Mouse (Mus musculus): Measurements from ENCODE around the gene Capn13. TPM values are rescaled to one million over a fixed set of nuclear protein-coding genes. Genes with fewer than 3 reads are reported as not detected.
A peak's percentile ranks its signal among the peaks of the same experiment; 100 is the strongest.

The Capn13 gene
- total and polyA plus RNA-seq, 2 experiments from 2014 or later, result 0.09 TPM; not detected in 1

DNA sequence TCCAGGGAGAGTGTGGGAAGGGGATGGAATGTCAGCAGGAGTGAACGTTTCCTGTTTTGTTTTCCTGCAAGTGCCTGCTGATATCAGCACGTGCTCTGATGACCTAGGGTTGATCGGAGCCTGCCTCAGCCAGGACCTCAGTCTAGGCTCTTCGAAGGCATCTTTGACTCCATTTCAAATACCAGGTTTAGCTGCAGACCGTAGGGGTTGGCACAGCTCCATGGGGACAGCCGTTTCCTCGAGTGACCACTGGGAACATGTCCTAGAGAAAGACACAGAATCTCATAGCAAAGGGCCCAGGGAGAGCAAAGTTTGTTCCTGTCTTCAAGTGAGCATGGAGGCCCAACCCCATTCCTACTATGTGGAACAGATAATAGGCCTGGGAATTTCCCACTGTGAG, 94.0 kb downstream of the Capn13 start:
- WGBS, result 56% methylated on average over 7 of the region's 7 CpGs
- no peak for DNase-seq (ENCODE audit: low spot score)

DNA sequence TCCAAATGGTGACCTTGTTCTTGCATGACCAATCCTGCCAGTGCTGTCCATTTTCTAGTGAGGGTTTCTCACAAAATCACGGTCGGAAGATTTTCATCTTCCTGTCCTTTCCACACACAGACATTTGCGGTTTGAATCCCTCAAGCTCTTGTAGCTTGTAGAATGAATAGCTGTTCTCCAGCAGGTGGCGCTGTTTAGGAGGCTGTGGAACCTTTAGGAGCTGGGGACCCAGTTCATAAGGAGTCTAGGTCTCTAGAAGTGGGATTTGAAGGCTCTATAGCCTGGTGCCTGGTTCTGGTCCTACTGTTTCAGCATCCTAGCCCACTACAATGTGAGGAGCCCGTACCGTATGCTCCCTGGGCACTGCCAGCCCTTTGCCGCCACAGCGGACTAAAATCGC, 95.0 kb downstream of the Capn13 start:
- peak; percentile 90 for TF ChIP-seq CTCF (IDR thresholded peaks at IDR 0.05)
- Histone ChIP-seq H3K4me1 (ENCODE audit: insufficient read depth, low read length) (no peaks in the 10 kb centered on the region; the same call in 1 of the 2 replicates), H3K4me3 (ENCODE audit: low read depth, low read length) (no peak overlapping the region), H3K36me3 (ENCODE audit: insufficient read depth, low read length) (no peaks in the 10 kb centered on the region), H3K27me3 (ENCODE audit: insufficient read depth, low read length) (no peaks in the 10 kb centered on the region), H3K9ac (replicated peaks; ENCODE audit: low read length, poor library complexity, severe bottlenecking) (no peak overlapping the region), H3K27ac (ENCODE audit: low read depth, low read length) (no peak overlapping the region), H3K4me2 (ENCODE audit: low read depth, low read length, poor library complexity, severe bottlenecking) (no peak overlapping the region), H3K9me3 (ENCODE audit: low read length) (no peaks in the 10 kb centered on the region)
- DNase-seq (ENCODE audit: low spot score), result peak; percentile 90
- no peak for ATAC-seq (ENCODE audit: low FRiP score)
- 61% methylated on average over 9 of the region's 9 CpGs for WGBS

More for the DNA sequence above, 94.0 kb downstream of the Capn13 start:
- Histone ChIP-seq H3K9ac (replicated peaks; ENCODE audit: low read length, poor library complexity, severe bottlenecking) (no peak overlapping the region), H3K4me1 (ENCODE audit: insufficient read depth, low read length) (no peaks in the 10 kb centered on the region; the same call in 1 of the 2 replicates), H3K4me3 (ENCODE audit: low read depth, low read length) (no peak overlapping the region), H3K4me2 (ENCODE audit: low read depth, low read length, poor library complexity, severe bottlenecking) (no peak overlapping the region), H3K27ac (ENCODE audit: low read depth, low read length) (no peak overlapping the region), H3K9me3 (ENCODE audit: low read length) (no peaks in the 10 kb centered on the region), H3K27me3 (ENCODE audit: insufficient read depth, low read length) (no peaks in the 10 kb centered on the region), H3K36me3 (ENCODE audit: insufficient read depth, low read length) (no peaks in the 10 kb centered on the region)
- no peak for TF ChIP-seq CTCF (IDR thresholded peaks at IDR 0.05)
- ATAC-seq (ENCODE audit: low FRiP score), result no peak

DNA sequence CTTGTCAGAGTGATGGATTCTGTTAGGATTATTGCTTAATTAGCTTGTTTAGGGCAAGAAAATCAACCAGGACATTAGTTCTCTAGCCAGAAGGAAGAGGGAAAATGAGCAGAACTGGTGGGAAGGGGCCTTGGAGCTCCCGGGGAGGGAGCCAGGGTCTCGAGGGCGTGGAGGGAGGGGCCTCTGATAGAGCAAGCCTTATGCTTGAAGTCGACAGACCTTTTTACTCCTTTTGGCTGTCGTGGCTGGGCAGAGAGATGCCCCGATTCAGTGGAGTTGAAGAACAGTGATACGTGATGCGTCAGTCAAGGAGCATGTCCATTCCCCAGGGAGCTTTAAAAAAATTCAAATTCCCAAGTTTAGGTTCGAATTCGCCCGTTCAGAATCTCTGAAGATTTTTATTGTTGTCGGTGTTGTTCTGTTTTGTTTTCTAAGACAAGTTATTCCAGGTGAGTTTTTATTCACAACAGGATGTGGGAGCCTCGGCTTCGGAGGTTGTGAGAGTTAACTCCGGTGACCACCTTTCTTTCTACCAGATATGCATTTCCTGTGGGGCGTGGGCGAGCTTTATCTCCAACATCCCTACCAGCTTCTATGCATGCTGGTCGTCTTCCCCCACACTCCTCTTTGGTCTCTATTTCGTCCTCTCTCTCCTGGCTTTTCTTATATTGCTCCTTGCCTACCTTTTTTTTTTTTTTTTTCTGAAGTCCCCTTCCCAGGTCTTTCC, 96.4 kb downstream of the Capn13 start:
- Histone ChIP-seq H3K9me3 (ENCODE audit: low read length) (no peaks in the 10 kb centered on the region), H3K27me3 (ENCODE audit: insufficient read depth, low read length) (no peaks in the 10 kb centered on the region), H3K4me3 (ENCODE audit: low read depth, low read length) (no peak overlapping the region), H3K4me2 (ENCODE audit: low read depth, low read length, poor library complexity, severe bottlenecking) (no peak overlapping the region), H3K9ac (replicated peaks; ENCODE audit: low read length, poor library complexity, severe bottlenecking) (no peak overlapping the region), H3K27ac (ENCODE audit: low read depth, low read length) (no peak overlapping the region), H3K36me3 (ENCODE audit: insufficient read depth, low read length) (no peaks in the 10 kb centered on the region), H3K4me1 (ENCODE audit: insufficient read depth, low read length) (no peaks in the 10 kb centered on the region; the same call in 1 of the 2 replicates)
- 75% methylated on average over 19 of the region's 19 CpGs for WGBS
- no peak for ATAC-seq (ENCODE audit: low FRiP score)
- DNase-seq (ENCODE audit: low spot score), result no peak
- no peak for TF ChIP-seq CTCF (IDR thresholded peaks at IDR 0.05)

DNA sequence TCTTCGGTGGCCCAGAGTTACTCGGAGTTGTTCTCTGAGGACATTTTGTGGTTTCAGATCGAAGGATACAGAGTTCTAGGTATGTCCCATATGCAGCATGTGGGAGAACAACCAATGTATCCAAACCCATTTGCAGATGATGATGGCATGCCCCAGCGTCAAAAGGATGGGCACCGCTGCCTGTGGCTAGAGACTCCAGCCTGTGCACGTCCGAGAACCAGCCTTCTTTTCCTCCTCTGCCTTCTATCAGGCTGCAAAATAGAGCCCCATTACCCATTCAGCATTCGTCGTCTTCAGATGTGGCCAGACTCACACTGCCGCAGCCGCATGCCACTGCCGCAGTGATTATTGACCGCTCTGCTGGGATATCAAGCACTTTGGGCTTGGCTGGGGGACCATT, 97.0 kb downstream of the Capn13 start:
- no peak for ATAC-seq (ENCODE audit: low FRiP score)
- no peaks in the 10 kb centered on the region for H3K9me3 ChIP-seq (ENCODE audit: low read length)
- no peaks in the 10 kb centered on the region for H3K27me3 ChIP-seq (ENCODE audit: insufficient read depth, low read length)
- H3K4me2 ChIP-seq (ENCODE audit: low read depth, low read length, poor library complexity, severe bottlenecking), result no peak overlapping the region
- WGBS, result 81% methylated on average over 13 of the region's 13 CpGs
- H3K9ac ChIP-seq (replicated peaks; ENCODE audit: low read length, poor library complexity, severe bottlenecking), result no peak overlapping the region
- no peak overlapping the region for H3K4me3 ChIP-seq (ENCODE audit: low read depth, low read length)
- H3K36me3 ChIP-seq (ENCODE audit: insufficient read depth, low read length), result no peaks in the 10 kb centered on the region
- H3K27ac ChIP-seq (ENCODE audit: low read depth, low read length), result no peak overlapping the region
- no peak for DNase-seq (ENCODE audit: low spot score)
- H3K4me1 ChIP-seq (ENCODE audit: insufficient read depth, low read length), result no peaks in the 10 kb centered on the region; the same call in 1 of the 2 replicates
- TF ChIP-seq CTCF (IDR thresholded peaks at IDR 0.05), result no peak

DNA sequence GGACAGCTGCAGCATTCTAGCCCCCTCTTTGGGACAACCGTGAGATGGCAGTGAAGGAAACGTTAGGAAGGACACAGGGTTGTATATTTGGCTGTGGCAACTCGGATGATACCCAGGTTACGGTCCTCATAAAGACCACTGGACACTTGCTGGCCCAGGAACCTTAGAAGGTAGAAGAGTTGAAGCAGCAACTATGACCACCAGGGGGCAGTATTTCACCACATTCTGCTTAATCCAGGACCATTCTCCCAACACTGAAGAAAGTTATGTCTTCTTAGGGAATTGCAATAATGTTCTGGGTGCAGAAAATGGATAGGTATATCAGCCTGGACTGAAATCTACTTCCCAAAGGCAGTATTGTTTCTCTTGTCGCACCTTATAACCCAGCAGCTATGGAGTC, 97.4 kb downstream of the Capn13 start:
- peak; percentile 89 for DNase-seq (ENCODE audit: low spot score)
- WGBS, result 32% methylated on average over 5 of the region's 5 CpGs
- no peaks in the 10 kb centered on the region for H3K36me3 ChIP-seq (ENCODE audit: insufficient read depth, low read length)
- H3K9me3 ChIP-seq (ENCODE audit: low read length), result no peaks in the 10 kb centered on the region
- no peaks in the 10 kb centered on the region for H3K27me3 ChIP-seq (ENCODE audit: insufficient read depth, low read length)
- H3K4me1 ChIP-seq (ENCODE audit: insufficient read depth, low read length), result no peaks in the 10 kb centered on the region; the same call in 1 of the 2 replicates
- peak; percentile 90 for TF ChIP-seq CTCF (IDR thresholded peaks at IDR 0.05)
- no peak overlapping the region for H3K4me2 ChIP-seq (ENCODE audit: low read depth, low read length, poor library complexity, severe bottlenecking)
- no peak overlapping the region for H3K4me3 ChIP-seq (ENCODE audit: low read depth, low read length)
- H3K27ac ChIP-seq (ENCODE audit: low read depth, low read length), result no peak overlapping the region
- ATAC-seq (ENCODE audit: low FRiP score), result no peak
- no peak overlapping the region for H3K9ac ChIP-seq (replicated peaks; ENCODE audit: low read length, poor library complexity, severe bottlenecking)

DNA sequence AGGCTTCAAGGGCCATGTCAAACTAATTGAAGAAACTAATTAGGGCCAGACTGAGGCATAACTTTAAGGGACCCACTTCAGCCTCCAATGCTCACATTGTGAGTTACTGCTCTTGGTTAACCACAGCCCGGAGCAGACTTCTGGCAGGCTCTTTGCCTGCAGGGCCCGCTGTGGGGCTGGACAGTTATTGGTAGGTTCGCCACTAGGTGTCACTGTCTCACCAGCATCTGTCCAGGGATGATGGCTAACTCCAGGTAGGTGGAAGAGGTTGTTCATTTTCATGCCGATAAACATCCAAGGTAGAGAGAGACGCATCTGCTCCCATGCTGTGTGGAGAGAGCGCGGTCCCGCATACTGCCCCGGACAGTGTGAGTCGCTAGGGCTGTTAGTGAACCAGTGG, 98.6 kb downstream of the Capn13 start:
- ATAC-seq (ENCODE audit: low FRiP score) (peak; percentile 73), DNase-seq (ENCODE audit: low spot score) (peak; percentile 89)
- WGBS, result 7% methylated on average over 10 of the region's 10 CpGs
- Histone ChIP-seq H3K27ac (ENCODE audit: low read depth, low read length) (no peak overlapping the region), H3K36me3 (ENCODE audit: insufficient read depth, low read length) (no peaks in the 10 kb centered on the region), H3K4me2 (ENCODE audit: low read depth, low read length, poor library complexity, severe bottlenecking) (peak overlapping the region; percentile 28), H3K27me3 (ENCODE audit: insufficient read depth, low read length) (no peaks in the 10 kb centered on the region), H3K4me1 (ENCODE audit: insufficient read depth, low read length) (no peaks in the 10 kb centered on the region; the same call in 1 of the 2 replicates), H3K9me3 (ENCODE audit: low read length) (no peaks in the 10 kb centered on the region), H3K4me3 (ENCODE audit: low read depth, low read length) (no peak overlapping the region), H3K9ac (replicated peaks; ENCODE audit: low read length, poor library complexity, severe bottlenecking) (no peak overlapping the region)
- peak; percentile 97 for TF ChIP-seq CTCF (IDR thresholded peaks at IDR 0.05)

Data from midbrain, postnatal 0 days (tissue).